Mouse (Mus musculus) embryonic facial prominence, embryonic 13.5 days (tissue): Measurements from ENCODE around the gene Mb21d2. TPM values are rescaled to one million over a fixed set of nuclear protein-coding genes. Genes with fewer than 3 reads are reported as not detected.

ENCODE experiments used
- ATAC-seq: fragments of 200-750 bp; cut with Nextera tagmentation; 2 replicates; pipeline ENCODE4 v1.8.0; 2017; ENCODE audit warnings: low read depth; ENCODE audit not compliant: insufficient number of reproducible peaks, insufficient read depth, low FRiP score, low TSS enrichment
- H3K27ac ChIP-seq: fragments of 300-500 bp; sonication (generic); 2 replicates; pipeline ENCODE4 v1.5.1; 2015; ENCODE audit warnings: moderate library complexity, mild to moderate bottlenecking, inconsistent platforms
- H3K27me3 ChIP-seq: fragments of 300-500 bp; sonication (generic); 2 replicates; pipeline ENCODE4 v1.6.1; 2015; ENCODE audit warnings: mild to moderate bottlenecking, inconsistent platforms
- H3K36me3 ChIP-seq: fragments of 300-500 bp; sonication (generic); 2 replicates; pipeline ENCODE4 v1.6.1; 2015; ENCODE audit warnings: mild to moderate bottlenecking, inconsistent platforms
- H3K4me1 ChIP-seq: fragments of 300-500 bp; sonication (generic); 2 replicates; pipeline ENCODE4 v1.6.1; 2015; ENCODE audit warnings: inconsistent platforms
- H3K4me2 ChIP-seq: fragments of 300-500 bp; sonication (generic); 2 replicates; pipeline ENCODE4 v1.6.1; 2015; ENCODE audit warnings: moderate library complexity, mild to moderate bottlenecking, inconsistent platforms
- H3K4me3 ChIP-seq: fragments of 300-500 bp; sonication (generic); 2 replicates; pipeline ENCODE4 v1.5.1; 2015; ENCODE audit warnings: mild to moderate bottlenecking, inconsistent platforms
- H3K9ac ChIP-seq: fragments of 300-500 bp; sonication (generic); 2 replicates; pipeline ENCODE4 v1.6.1; 2015; ENCODE audit warnings: mild to moderate bottlenecking, inconsistent platforms
- H3K9me3 ChIP-seq: fragments of 300-500 bp; sonication (generic); 2 replicates; pipeline ENCODE4 v1.6.1; 2016; ENCODE audit warnings: inconsistent platforms
- WGBS: fragments of 180-500 bp; shearing (Covaris S2); methylation state at CpG from one replicate; pipeline ENCODE4 v1.1.7; 2015; ENCODE audit warnings: mixed read lengths; 5-methylcytosine and 5-hydroxymethylcytosine counted together
- polyA plus RNA-seq: library from polyadenylated mRNA; unstranded; fragments of >200 nt; fragmentation: Nextera tagmentation; extraction: Ambion mirVana; gene quantifications from 2 replicates; pipeline ENCODE4 v1.2.1, GENCODE M21; 2015

Mb21d2 gene
- polyA plus RNA-seq, 1 experiment from 2014 or later: 6.4 TPM

- H3K27ac ChIP-seq: no peak overlapping the region; the same call in 1 of the 2 replicates
- WGBS: 46% methylated on average over 8 of the region's 8 CpGs
- no peaks in the 10 kb centered on the region for H3K9me3 ChIP-seq
- H3K27me3 ChIP-seq: no peaks in the 10 kb centered on the region
- no peak overlapping the region for H3K4me3 ChIP-seq
- H3K4me1 ChIP-seq: peaks cover 48% of the 10 kb centered on the region
- peak overlapping the region; percentile 41 for H3K4me2 ChIP-seq
- H3K36me3 ChIP-seq: no peaks in the 10 kb centered on the region
- no peak overlapping the region for H3K9ac ChIP-seq
- ATAC-seq: no peak
These were observed 49.2 kb downstream of the Mb21d2 start for GRCm38 (mm10) chr16:28880307-28880681.

GRCm38 (mm10) chr16:28879636-28880306 lies 49.7 kb downstream of the Mb21d2 start:
- no peaks in the 10 kb centered on the region for H3K36me3 ChIP-seq
- no peaks in the 10 kb centered on the region for H3K27me3 ChIP-seq
- ATAC-seq: no peak
- no peaks in the 10 kb centered on the region for H3K9me3 ChIP-seq
- peaks cover 48% of the 10 kb centered on the region for H3K4me1 ChIP-seq
- no peak overlapping the region for H3K4me2 ChIP-seq
- 82% methylated on average over 12 of the region's 12 CpGs for WGBS
- H3K4me3 ChIP-seq: no peak overlapping the region
- no peak overlapping the region for H3K27ac ChIP-seq
- H3K9ac ChIP-seq: no peak overlapping the region

GRCm38 (mm10) chr16:28877162-28877662 lies 52.3 kb downstream of the Mb21d2 start:
- no peaks in the 10 kb centered on the region for H3K36me3 ChIP-seq
- H3K27me3 ChIP-seq: no peaks in the 10 kb centered on the region
- H3K4me2 ChIP-seq: no peak overlapping the region
- H3K9me3 ChIP-seq: no peaks in the 10 kb centered on the region
- no peak overlapping the region for H3K27ac ChIP-seq
- 71% methylated on average over 9 of the region's 9 CpGs for WGBS
- peaks cover 28% of the 10 kb centered on the region for H3K4me1 ChIP-seq
- H3K4me3 ChIP-seq: no peak overlapping the region
- ATAC-seq: no peak
- no peak overlapping the region for H3K9ac ChIP-seq

- H3K9me3 ChIP-seq: no peaks in the 10 kb centered on the region
- no peak for ATAC-seq
- H3K27ac ChIP-seq: no peak overlapping the region
- H3K9ac ChIP-seq: no peak overlapping the region
- H3K27me3 ChIP-seq: no peaks in the 10 kb centered on the region
- no peak overlapping the region for H3K4me3 ChIP-seq
- H3K4me2 ChIP-seq: no peak overlapping the region
- no peaks in the 10 kb centered on the region for H3K36me3 ChIP-seq
- peaks cover 36% of the 10 kb centered on the region for H3K4me1 ChIP-seq
- 82% methylated on average over 8 of the region's 8 CpGs for WGBS
These were observed 56.0 kb downstream of the Mb21d2 start for GRCm38 (mm10) chr16:28873404-28873895.

GRCm38 (mm10) chr16:28870860-28871259 lies 58.6 kb downstream of the Mb21d2 start:
- peak overlapping the region; percentile 32; the same call in 1 of the 2 replicates for H3K9ac ChIP-seq
- 0 out of 2 replicates have a peak overlapping the region, but pooled peaks have one; percentile 7 for H3K27ac ChIP-seq
- H3K9me3 ChIP-seq: no peaks in the 10 kb centered on the region
- WGBS: 28% methylated on average over 9 of the region's 9 CpGs
- no peaks in the 10 kb centered on the region for H3K27me3 ChIP-seq
- H3K4me3 ChIP-seq: no peak overlapping the region
- peaks cover 54% of the 10 kb centered on the region for H3K4me1 ChIP-seq
- no peaks in the 10 kb centered on the region for H3K36me3 ChIP-seq
- peak overlapping the region; percentile 31 for H3K4me2 ChIP-seq
- ATAC-seq: peak; percentile 57; the same call in 1 of the 2 replicates

- H3K9ac ChIP-seq: peak overlapping the region; percentile 32; the same call in 1 of the 2 replicates
- 0 out of 2 replicates have a peak overlapping the region, but pooled peaks have one; percentile 7 for H3K27ac ChIP-seq
- no peak overlapping the region for H3K4me3 ChIP-seq
- no peaks in the 10 kb centered on the region for H3K9me3 ChIP-seq
- no peaks in the 10 kb centered on the region for H3K27me3 ChIP-seq
- peak overlapping the region; percentile 31 for H3K4me2 ChIP-seq
- peaks cover 54% of the 10 kb centered on the region for H3K4me1 ChIP-seq
- WGBS: 65% methylated on average over 5 of the region's 5 CpGs
- H3K36me3 ChIP-seq: no peaks in the 10 kb centered on the region
- ATAC-seq: no peak
These were observed 59.0 kb downstream of the Mb21d2 start for GRCm38 (mm10) chr16:28870456-28870855.

GRCm38 (mm10) chr16:28868864-28869263 lies 60.6 kb downstream of the Mb21d2 start:
- peaks cover 54% of the 10 kb centered on the region for H3K4me1 ChIP-seq
- WGBS: 62% methylated on average over 9 of the region's 9 CpGs
- no peak overlapping the region for H3K27ac ChIP-seq
- H3K4me2 ChIP-seq: no peak overlapping the region
- H3K36me3 ChIP-seq: no peaks in the 10 kb centered on the region
- ATAC-seq: no peak
- H3K27me3 ChIP-seq: no peaks in the 10 kb centered on the region
- H3K9me3 ChIP-seq: no peaks in the 10 kb centered on the region
- H3K4me3 ChIP-seq: no peak overlapping the region
- no peak overlapping the region for H3K9ac ChIP-seq

- Histone ChIP-seq H3K9me3 (no peaks in the 10 kb centered on the region), H3K27me3 (no peaks in the 10 kb centered on the region), H3K36me3 (no peaks in the 10 kb centered on the region), H3K4me1 (peaks cover 62% of the 10 kb centered on the region), H3K27ac (no peak overlapping the region), H3K4me2 (no peak overlapping the region), H3K9ac (no peak overlapping the region), H3K4me3 (no peak overlapping the region)
- 36% methylated on average over 8 of the region's 8 CpGs for WGBS
- ATAC-seq: no peak
These were observed 62.7 kb downstream of the Mb21d2 start for GRCm38 (mm10) chr16:28866584-28867295.

GRCm38 (mm10) chr16:28863616-28864015 lies 65.9 kb downstream of the Mb21d2 start:
- WGBS: 87% methylated on average over 6 of the region's 6 CpGs
- H3K4me3 ChIP-seq: no peak overlapping the region
- H3K36me3 ChIP-seq: no peaks in the 10 kb centered on the region
- H3K4me2 ChIP-seq: no peak overlapping the region
- no peaks in the 10 kb centered on the region for H3K27me3 ChIP-seq
- peaks cover 54% of the 10 kb centered on the region for H3K4me1 ChIP-seq
- H3K9ac ChIP-seq: no peak overlapping the region
- H3K9me3 ChIP-seq: no peaks in the 10 kb centered on the region
- ATAC-seq: no peak
- no peak overlapping the region for H3K27ac ChIP-seq

GRCm38 (mm10) chr16:28862093-28862492 lies 67.4 kb downstream of the Mb21d2 start:
- H3K4me2 ChIP-seq: no peak overlapping the region
- H3K4me3 ChIP-seq: no peak overlapping the region
- no peaks in the 10 kb centered on the region for H3K9me3 ChIP-seq
- H3K4me1 ChIP-seq: peaks cover 48% of the 10 kb centered on the region
- H3K9ac ChIP-seq: no peak overlapping the region
- WGBS: 33% methylated on average over 7 of the region's 7 CpGs
- no peaks in the 10 kb centered on the region for H3K36me3 ChIP-seq
- no peak for ATAC-seq
- no peaks in the 10 kb centered on the region for H3K27me3 ChIP-seq
- no peak overlapping the region for H3K27ac ChIP-seq

- Histone ChIP-seq H3K4me2 (no peak overlapping the region), H3K9ac (no peak overlapping the region), H3K4me3 (no peak overlapping the region), H3K4me1 (peaks cover 39% of the 10 kb centered on the region), H3K36me3 (no peaks in the 10 kb centered on the region), H3K27ac (no peak overlapping the region), H3K27me3 (no peaks in the 10 kb centered on the region), H3K9me3 (no peaks in the 10 kb centered on the region)
- 20% methylated on average over 7 of the region's 7 CpGs for WGBS
- ATAC-seq: no peak
These were observed 69.8 kb downstream of the Mb21d2 start for GRCm38 (mm10) chr16:28859678-28860077.

GRCm38 (mm10) chr16:28859009-28859288 lies 70.5 kb downstream of the Mb21d2 start:
- Histone ChIP-seq H3K36me3 (no peaks in the 10 kb centered on the region), H3K4me3 (no peak overlapping the region), H3K27me3 (no peaks in the 10 kb centered on the region), H3K9me3 (no peaks in the 10 kb centered on the region), H3K27ac (no peak overlapping the region), H3K9ac (no peak overlapping the region), H3K4me2 (no peak overlapping the region), H3K4me1 (peaks cover 39% of the 10 kb centered on the region)
- 77% methylated on average over 7 of the region's 7 CpGs for WGBS
- no peak for ATAC-seq
